Mouse (Mus musculus) kidney, embryonic 16.5 days (tissue): ENCODE results near the gene Pibf1. TPM values are rescaled to one million over a fixed set of nuclear protein-coding genes. Genes with fewer than 3 reads are reported as not detected.

ENCODE experiments used
- ATAC-seq: fragments of 200-750 bp; cut with Nextera tagmentation; 2 replicates; pipeline ENCODE4 v1.8.0; 2017; ENCODE audit warnings: moderate TSS enrichment; ENCODE audit not compliant: low FRiP score, low TSS enrichment
- H3K27ac ChIP-seq: fragments of 300-500 bp; sonication (generic); 2 replicates; pipeline ENCODE4 v1.5.1; 2014; ENCODE audit warnings: low read length
- H3K27me3 ChIP-seq: fragments of 300-500 bp; sonication (generic); 2 replicates; pipeline ENCODE4 v1.6.1; 2014; ENCODE audit warnings: low read length, control low read depth, mixed read lengths; ENCODE audit not compliant: insufficient read depth
- H3K36me3 ChIP-seq: fragments of 300-500 bp; sonication (generic); 2 replicates; pipeline ENCODE4 v1.6.1; 2014; ENCODE audit warnings: low read length, control low read depth, mixed read lengths; ENCODE audit not compliant: insufficient read depth
- H3K4me1 ChIP-seq: fragments of 300-500 bp; sonication (generic); 2 replicates; pipeline ENCODE4 v1.6.1; 2014; ENCODE audit warnings: low read length, control low read depth, mixed read lengths; ENCODE audit not compliant: insufficient read depth
- H3K4me2 ChIP-seq: fragments of 300-500 bp; sonication (generic); replicated peaks from 2 replicates; pipeline ENCODE4 v1.6.1; 2014; ENCODE audit warnings: low read depth, low read length
- H3K4me3 ChIP-seq: fragments of 300-500 bp; sonication (generic); 2 replicates; pipeline ENCODE4 v1.5.1; 2014; ENCODE audit warnings: mild to moderate bottlenecking, low read length
- H3K9ac ChIP-seq: fragments of 300-500 bp; sonication (generic); replicated peaks from 2 replicates; pipeline ENCODE4 v1.6.1; 2014; ENCODE audit warnings: low read length
- H3K9me3 ChIP-seq: fragments of 300-500 bp; sonication (generic); 2 replicates; pipeline ENCODE4 v1.6.1; 2016; ENCODE audit warnings: low read length, control low read depth
- WGBS: fragments of 180-500 bp; shearing (Covaris S2); extraction: QIAGEN DNeasy Blood & Tissue Kit; methylation state at CpG from one replicate; pipeline ENCODE4 v1.1.7; 2014; 5-methylcytosine and 5-hydroxymethylcytosine counted together
- polyA plus RNA-seq: library from polyadenylated mRNA; unstranded; fragments of >200 nt; fragmentation: Nextera tagmentation; extraction: Ambion mirVana; gene quantifications from 2 replicates; pipeline ENCODE4 v1.2.1, GENCODE M21; 2015

Gene Pibf1
- polyA plus RNA-seq, 1 experiment from 2014 or later: 18.4 TPM

GRCm38 (mm10) chr14:99240563-99240962 is 141.3 kb downstream of the Pibf1 start:
- H3K4me3 ChIP-seq: no peak overlapping the region
- H3K27me3 ChIP-seq: no peaks in the 10 kb centered on the region
- H3K36me3 ChIP-seq: peaks cover 12% of the 10 kb centered on the region; the same call in 1 of the 2 replicates
- H3K27ac ChIP-seq: no peak overlapping the region
- H3K4me2 ChIP-seq: no peak overlapping the region
- H3K4me1 ChIP-seq: no peaks in the 10 kb centered on the region
- H3K9ac ChIP-seq: no peak overlapping the region
- no peaks in the 10 kb centered on the region for H3K9me3 ChIP-seq
- 84% methylated on average over 11 of the region's 11 CpGs for whole genome bisulfite sequencing
- no peak for ATAC-seq

DNA sequence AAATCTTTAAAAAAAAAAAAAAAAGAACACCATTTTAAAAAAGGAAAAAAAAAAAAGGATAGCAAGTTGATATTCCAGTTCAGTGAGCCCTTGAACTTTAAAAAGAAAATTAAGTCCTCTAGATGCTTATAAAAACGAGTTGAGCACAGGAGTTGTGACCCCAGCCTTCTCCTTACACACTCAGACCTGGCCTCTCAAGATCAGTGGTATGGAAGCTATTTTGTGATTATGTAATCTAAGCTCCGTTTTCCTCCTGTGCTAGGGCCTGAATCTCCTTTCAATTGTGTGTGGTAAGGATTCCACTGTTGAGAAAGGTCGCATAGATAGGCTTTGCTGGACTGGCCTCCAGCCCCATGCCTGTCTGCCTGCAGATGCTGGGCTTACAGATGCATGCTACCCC is 145.3 kb downstream of the Pibf1 start:
- no peak overlapping the region for H3K27ac ChIP-seq
- H3K4me2 ChIP-seq: no peak overlapping the region
- H3K27me3 ChIP-seq: no peaks in the 10 kb centered on the region
- H3K9ac ChIP-seq: no peak overlapping the region
- no peaks in the 10 kb centered on the region for H3K9me3 ChIP-seq
- no peaks in the 10 kb centered on the region for H3K4me1 ChIP-seq
- 76% methylated on average over 3 of the region's 3 CpGs for WGBS
- H3K4me3 ChIP-seq: no peak overlapping the region
- no peak for ATAC-seq
- H3K36me3 ChIP-seq: peaks cover 6% of the 10 kb centered on the region; the same call in 1 of the 2 replicates

DNA sequence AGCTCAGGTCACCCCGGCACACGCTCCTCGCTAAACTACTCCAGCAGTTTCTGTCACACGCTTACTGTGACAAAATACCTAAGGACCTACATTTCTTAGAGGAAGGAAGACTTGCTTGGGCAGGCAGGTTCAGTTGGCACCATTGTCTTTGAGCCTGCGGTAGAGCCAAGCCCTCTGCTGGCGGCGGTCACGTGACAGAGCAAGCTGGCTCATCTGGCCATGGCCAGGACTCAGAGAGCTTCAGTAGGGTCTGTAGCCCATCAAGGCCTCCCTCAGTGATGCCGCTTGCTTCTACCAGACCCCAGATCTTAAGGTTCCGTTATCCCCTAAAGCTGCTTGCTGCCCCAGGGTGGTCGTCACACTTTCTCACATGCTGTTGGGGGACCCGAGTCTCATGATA is 162.8 kb downstream of the Pibf1 start:
- no peak for ATAC-seq
- H3K4me3 ChIP-seq: no peak overlapping the region
- no peaks in the 10 kb centered on the region for H3K4me1 ChIP-seq
- no peak overlapping the region for H3K9ac ChIP-seq
- H3K27me3 ChIP-seq: no peaks in the 10 kb centered on the region
- no peak overlapping the region for H3K27ac ChIP-seq
- no peak overlapping the region for H3K4me2 ChIP-seq
- H3K9me3 ChIP-seq: no peaks in the 10 kb centered on the region
- 92% methylated on average over 12 of the region's 12 CpGs for WGBS
- no peaks in the 10 kb centered on the region for H3K36me3 ChIP-seq

GRCm38 (mm10) chr14:99263816-99264215 is 164.6 kb downstream of the Pibf1 start:
- H3K4me3 ChIP-seq: no peak overlapping the region
- H3K9me3 ChIP-seq: no peaks in the 10 kb centered on the region
- no peak overlapping the region for H3K4me2 ChIP-seq
- H3K4me1 ChIP-seq: no peaks in the 10 kb centered on the region
- no peaks in the 10 kb centered on the region for H3K36me3 ChIP-seq
- H3K27me3 ChIP-seq: no peaks in the 10 kb centered on the region
- ATAC-seq: no peak
- H3K9ac ChIP-seq: no peak overlapping the region
- no peak overlapping the region for H3K27ac ChIP-seq
- 97% methylated on average over 6 of the region's 6 CpGs for whole genome bisulfite sequencing

DNA sequence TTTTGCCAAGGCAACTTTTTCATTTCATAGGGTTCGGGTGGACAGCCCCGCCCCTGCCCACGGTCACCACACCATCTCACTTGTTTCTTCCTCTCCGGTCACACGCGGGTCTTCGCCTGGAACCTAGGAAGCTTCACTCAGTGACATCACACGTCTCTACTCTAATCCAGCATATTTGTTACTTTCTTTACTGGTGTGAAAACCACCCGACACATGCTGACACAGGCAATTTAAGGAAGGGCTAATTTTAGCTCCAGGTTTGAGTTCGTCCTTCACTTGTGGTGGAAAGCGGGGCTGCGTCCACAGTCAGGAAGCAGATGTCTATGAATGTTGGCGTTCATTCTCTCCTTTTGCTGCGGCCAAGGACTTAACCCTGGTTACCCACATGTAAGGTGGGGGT is 166.6 kb downstream of the Pibf1 start:
- Histone ChIP-seq H3K9me3 (no peaks in the 10 kb centered on the region), H3K27me3 (no peaks in the 10 kb centered on the region), H3K36me3 (no peaks in the 10 kb centered on the region), H3K4me3 (no peak overlapping the region), H3K9ac (no peak overlapping the region), H3K4me1 (no peaks in the 10 kb centered on the region), H3K4me2 (no peak overlapping the region), H3K27ac (no peak overlapping the region)
- WGBS: 91% methylated on average over 14 of the region's 14 CpGs
- ATAC-seq: no peak

GRCm38 (mm10) chr14:99266749-99267148 is 167.5 kb downstream of the Pibf1 start:
- no peaks in the 10 kb centered on the region for H3K4me1 ChIP-seq
- H3K4me2 ChIP-seq: no peak overlapping the region
- H3K9ac ChIP-seq: no peak overlapping the region
- WGBS: 71% methylated on average over 5 of the region's 5 CpGs
- no peaks in the 10 kb centered on the region for H3K9me3 ChIP-seq
- no peaks in the 10 kb centered on the region for H3K36me3 ChIP-seq
- no peaks in the 10 kb centered on the region for H3K27me3 ChIP-seq
- ATAC-seq: no peak
- no peak overlapping the region for H3K4me3 ChIP-seq
- no peak overlapping the region for H3K27ac ChIP-seq

DNA sequence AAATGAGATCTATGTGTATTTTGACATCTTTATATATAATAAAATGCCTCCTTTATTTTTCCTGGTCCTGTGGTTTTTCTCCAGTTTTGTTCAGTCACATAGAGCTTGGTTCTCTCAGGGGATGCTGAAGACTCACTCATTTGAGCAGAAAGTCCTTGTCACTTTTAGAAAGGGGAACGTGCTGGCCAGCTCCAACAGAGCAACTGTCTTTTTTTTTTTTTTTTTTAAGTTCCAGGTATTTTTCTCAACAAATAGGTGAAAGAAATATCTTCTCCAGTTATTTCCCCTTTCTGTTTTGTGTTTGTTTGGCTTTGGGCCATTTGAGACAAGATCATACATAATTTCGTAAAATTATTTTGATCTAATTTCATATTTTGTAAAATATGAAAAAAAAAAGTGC is 174.8 kb downstream of the Pibf1 start:
- ATAC-seq: no peak
- WGBS: 79% methylated on average over 2 of the region's 2 CpGs
- H3K27me3 ChIP-seq: no peaks in the 10 kb centered on the region
- H3K36me3 ChIP-seq: no peaks in the 10 kb centered on the region
- no peak overlapping the region for H3K27ac ChIP-seq
- H3K4me3 ChIP-seq: no peak overlapping the region
- no peak overlapping the region for H3K4me2 ChIP-seq
- H3K9ac ChIP-seq: no peak overlapping the region
- H3K4me1 ChIP-seq: no peaks in the 10 kb centered on the region
- H3K9me3 ChIP-seq: no peaks in the 10 kb centered on the region

DNA sequence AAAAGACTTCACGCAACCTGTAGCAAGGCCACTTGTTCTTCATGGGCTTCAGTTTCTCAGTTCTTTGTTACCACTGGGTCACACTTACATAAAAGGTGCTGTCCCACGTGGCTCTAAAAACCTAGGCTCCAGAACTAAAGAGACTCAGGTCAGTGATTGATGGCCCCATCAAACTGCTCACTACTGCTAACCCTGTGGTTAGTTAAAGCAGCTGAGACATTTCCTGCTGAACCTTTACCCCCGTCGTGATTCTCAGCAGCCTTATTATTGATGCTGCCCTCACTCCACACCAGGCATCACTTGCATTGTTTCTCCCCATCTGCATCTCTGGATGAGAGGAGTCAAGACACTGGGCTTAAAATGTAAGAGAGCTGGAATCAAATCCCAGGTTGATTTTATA is 176.6 kb downstream of the Pibf1 start:
- no peak overlapping the region for H3K4me3 ChIP-seq
- 13% methylated on average over 4 of the region's 4 CpGs for WGBS
- no peaks in the 10 kb centered on the region for H3K9me3 ChIP-seq
- peaks cover 9% of the 10 kb centered on the region; the same call in 1 of the 2 replicates for H3K4me1 ChIP-seq
- H3K27me3 ChIP-seq: no peaks in the 10 kb centered on the region
- H3K36me3 ChIP-seq: no peaks in the 10 kb centered on the region
- ATAC-seq: no peak
- H3K27ac ChIP-seq: no peak overlapping the region
- no peak overlapping the region for H3K4me2 ChIP-seq
- H3K9ac ChIP-seq: no peak overlapping the region

DNA sequence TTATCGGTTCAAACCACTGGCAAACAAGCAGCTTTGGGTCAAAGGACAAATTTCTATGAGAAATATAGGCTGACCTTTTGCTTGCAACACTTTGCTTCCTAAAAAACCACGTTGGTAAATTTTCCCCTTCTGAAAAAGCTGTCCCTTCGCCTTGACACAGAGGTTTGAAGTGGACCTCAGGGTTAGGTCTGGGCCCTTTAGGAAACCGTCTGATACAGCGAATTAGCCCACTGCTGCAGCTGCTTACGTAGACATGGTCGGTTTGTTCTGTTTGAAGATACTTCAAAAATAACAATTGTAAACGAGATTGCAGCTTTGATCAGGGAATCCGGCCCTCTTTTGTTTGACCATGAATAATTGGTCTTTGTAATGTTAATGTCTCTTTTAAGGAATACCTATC is 179.1 kb downstream of the Pibf1 start:
- Histone ChIP-seq H3K27me3 (no peaks in the 10 kb centered on the region), H3K4me3 (no peak overlapping the region), H3K36me3 (no peaks in the 10 kb centered on the region), H3K4me2 (no peak overlapping the region), H3K4me1 (peaks cover 9% of the 10 kb centered on the region; the same call in 1 of the 2 replicates), H3K9me3 (no peaks in the 10 kb centered on the region), H3K9ac (no peak overlapping the region), H3K27ac (no peak overlapping the region)
- no peak for ATAC-seq
- 34% methylated on average over 9 of the region's 9 CpGs for WGBS

GRCm38 (mm10) chr14:99278763-99279486 is 179.7 kb downstream of the Pibf1 start:
- peaks cover 9% of the 10 kb centered on the region; the same call in 1 of the 2 replicates for H3K4me1 ChIP-seq
- H3K4me2 ChIP-seq: no peak overlapping the region
- H3K36me3 ChIP-seq: no peaks in the 10 kb centered on the region
- no peaks in the 10 kb centered on the region for H3K27me3 ChIP-seq
- H3K27ac ChIP-seq: no peak overlapping the region
- WGBS: 59% methylated on average over 12 of the region's 12 CpGs
- H3K9me3 ChIP-seq: no peaks in the 10 kb centered on the region
- no peak for ATAC-seq
- H3K4me3 ChIP-seq: no peak overlapping the region
- no peak overlapping the region for H3K9ac ChIP-seq
